ENCODE assay signal across 8 mouse cellular contexts in the genomic region with DNA sequence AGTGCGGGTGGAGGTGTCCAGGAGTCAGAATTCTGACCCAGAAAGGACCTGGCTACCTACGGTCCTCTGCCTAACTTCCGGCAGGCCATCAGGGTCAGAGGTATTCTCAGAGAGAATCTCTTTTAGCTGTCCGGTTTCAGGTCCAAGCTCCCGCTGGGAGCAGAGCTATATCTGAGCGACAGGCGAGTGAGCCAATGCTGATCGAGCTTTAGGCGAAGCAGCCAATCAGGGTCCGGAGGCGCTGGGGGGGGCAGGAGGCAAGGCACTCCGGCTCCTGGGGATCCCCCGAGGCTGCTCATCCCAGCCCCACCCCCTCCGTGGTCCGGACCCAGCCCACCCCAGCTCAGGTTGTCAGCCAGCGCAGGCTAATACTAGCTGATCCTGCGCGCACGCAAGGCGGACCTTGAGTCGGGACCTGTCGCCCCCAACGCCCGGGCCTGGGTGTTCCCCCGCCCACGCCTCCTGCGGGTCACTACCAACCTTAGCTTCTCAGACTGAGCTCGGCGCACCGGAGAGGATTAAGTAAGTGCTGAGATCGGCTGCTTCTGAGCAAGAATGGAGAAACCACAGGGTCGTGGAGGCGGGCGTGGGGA. TPM values are rescaled to one million over a fixed set of nuclear protein-coding genes. Genes with fewer than 3 reads are reported as not detected.
DNase-seq lines count a peak whose midpoint lies in the region; ATAC-seq and TF ChIP-seq lines count a peak whose summit lies in the region.

A gene (plus strand): TSS at position 336 of the 593 bp plus-strand sequence.

- no peaks in the 10 kb centered on the region for H3K9me3 ChIP-seq in embryonic facial prominence, embryonic 14.5 days (ENCODE audit: control insufficient read depth, low read length)
- H3K9me3 ChIP-seq in heart, embryonic 11.5 days (replicated peaks; ENCODE audit: control insufficient read depth, low read length), result no peaks in the 10 kb centered on the region
- no peaks in the 10 kb centered on the region for H3K9me3 ChIP-seq in kidney, embryonic 16.5 days (ENCODE audit: low read length)

- peak within 1 kb of the TSS; percentile 58 for H3K4me3 ChIP-seq in embryonic facial prominence, embryonic 14.5 days (ENCODE audit: low read depth, low read length)
- H3K4me3 ChIP-seq in heart, embryonic 11.5 days (ENCODE audit: low read depth, low read length), result peak within 1 kb of the TSS; percentile 70
- H3K4me3 ChIP-seq in kidney, embryonic 16.5 days (ENCODE audit: low read length), result peak within 1 kb of the TSS; percentile 64
- H3K4me3 ChIP-seq in liver, adult 2 months (ENCODE audit: insufficient read depth, low read depth, low read length), result peak within 1 kb of the TSS; percentile 67
- H3K4me3 ChIP-seq in myocyte, result peak within 1 kb of the TSS; percentile 18

- no peaks in the 10 kb centered on the region for H3K36me3 ChIP-seq in embryonic facial prominence, embryonic 14.5 days (ENCODE audit: control insufficient read depth, insufficient read depth, low read length)
- no peaks in the 10 kb centered on the region for H3K36me3 ChIP-seq in heart, embryonic 11.5 days (ENCODE audit: control insufficient read depth, insufficient read depth, low read length)
- no peaks in the 10 kb centered on the region for H3K36me3 ChIP-seq in kidney, embryonic 16.5 days (ENCODE audit: insufficient read depth, low read length)
- no peaks in the 10 kb centered on the region for H3K36me3 ChIP-seq in liver, adult 2 months (ENCODE audit: control insufficient read depth, insufficient read depth, low read length)
- no peaks in the 10 kb centered on the region for H3K36me3 ChIP-seq in myocyte (ENCODE audit: control insufficient read depth, insufficient read depth)
- no peaks in the 10 kb centered on the region for H3K36me3 ChIP-seq in splenic B cell, adult 2 months (ENCODE audit: control insufficient read depth, insufficient read depth, low read length, poor library complexity, severe bottlenecking)

- peak; percentile 94 for ATAC-seq in embryonic facial prominence, embryonic 14.5 days (ENCODE audit: low read depth)
- ATAC-seq in heart, embryonic 11.5 days (replicated peaks; ENCODE audit: insufficient number of reproducible peaks, low FRiP score, low TSS enrichment), result peak; percentile 89
- ATAC-seq in kidney, embryonic 16.5 days (ENCODE audit: low FRiP score, low TSS enrichment), result peak; percentile 93

- H3K79me2 ChIP-seq in liver, adult 2 months (ENCODE audit: control insufficient read depth, insufficient read depth, low read length), result 0 out of 2 replicates have a peak, but pooled peaks cover 3% of the 10 kb centered on the region
- no peaks in the 10 kb centered on the region for H3K79me2 ChIP-seq in myocyte (ENCODE audit: control insufficient read depth, insufficient read depth)

- H3K4me2 ChIP-seq in embryonic facial prominence, embryonic 14.5 days (ENCODE audit: low read depth, low read length), result peak within 1 kb of the TSS; percentile 86
- peak within 1 kb of the TSS; percentile 90 for H3K4me2 ChIP-seq in heart, embryonic 11.5 days
- H3K4me2 ChIP-seq in kidney, embryonic 16.5 days (replicated peaks; ENCODE audit: low read depth, low read length), result peak within 1 kb of the TSS; percentile 88
- peak within 1 kb of the TSS; percentile 79 for H3K4me2 ChIP-seq in myocyte (ENCODE audit: low read depth)

- TF ChIP-seq POLR2A in liver, adult 2 months (IDR thresholded peaks at IDR 0.05; ENCODE audit: extremely low read depth, insufficient read depth, low read length), result no peak
- TF ChIP-seq POLR2A in myocyte (IDR thresholded peaks at IDR 0.05; ENCODE audit: insufficient read length, low read depth), result no peak

- peak; percentile 87 for DNase-seq in 416B (ENCODE audit: low read depth)
- peak; percentile 81 to 83 for DNase-seq in adrenal gland, postnatal 4 days (ENCODE audit: low spot score in 2 of 2)
- peak; percentile 97 for DNase-seq in embryonic facial prominence, embryonic 14.5 days (ENCODE audit: low spot score)
- peak; percentile 90 for DNase-seq in liver, adult 2 months (ENCODE audit: extremely low read depth, low read depth, low spot score)
- DNase-seq in splenic B cell, adult 2 months (ENCODE audit: low read depth, low spot score), result peak; percentile 94

- H3K27ac ChIP-seq in embryonic facial prominence, embryonic 14.5 days (replicated peaks; ENCODE audit: low read depth, low read length), result no peak within 1 kb of the TSS
- H3K27ac ChIP-seq in heart, embryonic 11.5 days (ENCODE audit: low read depth, low read length), result no peak within 1 kb of the TSS
- H3K27ac ChIP-seq in kidney, embryonic 16.5 days (ENCODE audit: low read length), result no peak within 1 kb of the TSS
- peak within 1 kb of the TSS; percentile 20; the same call in 1 of the 2 replicates for H3K27ac ChIP-seq in liver, adult 2 months (replicated peaks; ENCODE audit: insufficient read depth, low read depth, low read length)

- under 1% methylated on average over 32 of the region's 34 CpGs for WGBS in embryonic facial prominence, embryonic 14.5 days
- WGBS in heart, embryonic 11.5 days (ENCODE audit: insufficient replicate concordance), result under 1% methylated on average over 34 of the region's 34 CpGs
- under 1% methylated on average over 34 of the region's 34 CpGs for WGBS in kidney, embryonic 16.5 days
- under 1% methylated on average over 34 of the region's 34 CpGs for WGBS in liver, adult 2 months

- TF ChIP-seq CTCF in liver, adult 2 months (IDR thresholded peaks at IDR 0.05; ENCODE audit: low read depth, low read length), result no peak

- H3ac ChIP-seq in myocyte (ENCODE audit: control insufficient read depth, insufficient read length), result no peak within 1 kb of the TSS

- 0 out of 2 replicates have a peak, but pooled peaks cover 2% of the 10 kb centered on the region for H3K27me3 ChIP-seq in embryonic facial prominence, embryonic 14.5 days (replicated peaks; ENCODE audit: control insufficient read depth, insufficient read depth, low read length)
- peaks cover 16% of the 10 kb centered on the region for H3K27me3 ChIP-seq in heart, embryonic 11.5 days (ENCODE audit: control insufficient read depth, insufficient read depth, low read length)
- 0 out of 2 replicates have a peak, but pooled peaks cover 3% of the 10 kb centered on the region for H3K27me3 ChIP-seq in kidney, embryonic 16.5 days (ENCODE audit: insufficient read depth, low read length)
- H3K27me3 ChIP-seq in liver, adult 2 months (ENCODE audit: control insufficient read depth, insufficient read depth, low read length), result no peaks in the 10 kb centered on the region
- H3K27me3 ChIP-seq in myocyte (ENCODE audit: control insufficient read depth, insufficient read depth, insufficient read length), result peaks cover 16% of the 10 kb centered on the region
- H3K27me3 ChIP-seq in splenic B cell, adult 2 months (ENCODE audit: control insufficient read depth, insufficient read depth, low read length, poor library complexity, severe bottlenecking), result no peaks in the 10 kb centered on the region

- H3K4me1 ChIP-seq in embryonic facial prominence, embryonic 14.5 days (ENCODE audit: control insufficient read depth, insufficient read depth, low read length), result peaks cover 10% of the 10 kb centered on the region; the same call in 1 of the 2 replicates
- H3K4me1 ChIP-seq in heart, embryonic 11.5 days (ENCODE audit: control insufficient read depth, insufficient read depth, low read length), result no peaks in the 10 kb centered on the region; the same call in 1 of the 2 replicates
- H3K4me1 ChIP-seq in kidney, embryonic 16.5 days (ENCODE audit: insufficient read depth, low read length), result peaks cover 20% of the 10 kb centered on the region
- peaks cover 6% of the 10 kb centered on the region; the same call in 1 of the 2 replicates for H3K4me1 ChIP-seq in liver, adult 2 months (ENCODE audit: control insufficient read depth, insufficient read depth, low read length)

- peak within 1 kb of the TSS; percentile 68 for H3K9ac ChIP-seq in embryonic facial prominence, embryonic 14.5 days (ENCODE audit: low read depth, low read length)
- peak within 1 kb of the TSS; percentile 70 for H3K9ac ChIP-seq in heart, embryonic 11.5 days (ENCODE audit: low read depth, low read length)
- peak within 1 kb of the TSS; percentile 68 for H3K9ac ChIP-seq in kidney, embryonic 16.5 days (replicated peaks; ENCODE audit: low read length)
- H3K9ac ChIP-seq in liver, adult 2 months (ENCODE audit: low read depth, low read length), result peak within 1 kb of the TSS; percentile 64

TF ChIP-seq in myocyte, 11 proteins besides CTCF, POLR2A, EP300 and RAD21:
- TF ChIP-seq TCF3 (IDR thresholded peaks at IDR 0.05; ENCODE audit: insufficient read length, low read depth) (no peak), USF1 (IDR thresholded peaks at IDR 0.05; ENCODE audit: low read depth) (no peak), MYOD1 (IDR thresholded peaks at IDR 0.05; ENCODE audit: control insufficient read depth in 1 of 3, insufficient read length in 2 of 3, low read depth in 2 of 3) (no peak), TCF12 (IDR thresholded peaks at IDR 0.05; ENCODE audit: insufficient read depth, poor library complexity, severe bottlenecking) (no peak), MYOG (IDR thresholded peaks at IDR 0.05; ENCODE audit: control insufficient read depth in 1 of 3, insufficient read depth in 1 of 3, insufficient read length in 2 of 3, low read depth in 2 of 3) (no peak), POLR2AphosphoS2 (IDR thresholded peaks at IDR 0.05; ENCODE audit: insufficient read length, low read depth) (no peak), REST (IDR thresholded peaks at IDR 0.05; ENCODE audit: insufficient read depth, insufficient read length) (no peak), SRF (IDR thresholded peaks at IDR 0.05; ENCODE audit: control insufficient read depth, insufficient read length, low read depth) (no peak), CEBPB (IDR thresholded peaks at IDR 0.05; ENCODE audit: insufficient read depth, poor library complexity, severe bottlenecking) (no peak), E2F4 (IDR thresholded peaks at IDR 0.05; ENCODE audit: insufficient read depth) (no peak)

RNA-seq across cellular contexts. Expression of the gene that starts here (rescaled TPM):
- 1 to 10 TPM; 4.2 to 4.3 TPM for total RNA-seq in adrenal gland, postnatal 4 days (2021)
- polyA plus RNA-seq in embryonic facial prominence, embryonic 14.5 days (2014; fragmentation: Nextera tagmentation; extraction: Ambion mirVana), result 0.96 and 1.2 TPM in 2 replicates
- polyA plus RNA-seq in heart, embryonic 11.5 days (2014; fragmentation: Nextera tagmentation; extraction: Ambion mirVana), result 0.66 and 0.92 TPM in 2 replicates
- 0.82 and 1.2 TPM in 2 replicates for polyA plus RNA-seq in kidney, embryonic 16.5 days (2015; fragmentation: Nextera tagmentation; extraction: Ambion mirVana)
- 0.46 and 0.67 TPM in 2 replicates for total RNA-seq in liver, adult 2 months (2014; rRNA removed)
- polyA plus RNA-seq in liver, adult 2 months (2012; rRNA removed), result 1.2 and 1.6 TPM in 2 replicates
- polyA plus RNA-seq in myocyte (2012; fragmentation: generic; extraction: Trizol), result 0.38 TPM

Comparison
In these comparisons a context has a peak if more than half of its experiments do, and no peak if none do; other contexts are left out.
1. Peak in ATAC-seq, H3K4me3 ChIP-seq, H3K9ac ChIP-seq and H3K4me2 ChIP-seq in heart, embryonic 11.5 days; RNA of the gene not detected or under 1 TPM.
2. H3K4me3 ChIP-seq: peak in every context shown above with its lines; median percentile 70 in heart, embryonic 11.5 days; 67 in liver, adult 2 months; 64 in kidney, embryonic 16.5 days; 58 in embryonic facial prominence, embryonic 14.5 days; 18 in myocyte.